Mouse (Mus musculus) midbrain, embryonic 10.5 days (tissue): Measurements from ENCODE around the gene Rerg. TPM values are rescaled to one million over a fixed set of nuclear protein-coding genes. Genes with fewer than 3 reads are reported as not detected.

Source experiments
- polyA plus RNA-seq: library from polyadenylated mRNA; unstranded; fragments of >200 nt; fragmentation: Nextera tagmentation; extraction: Ambion mirVana; gene quantifications from 2 replicates; pipeline ENCODE4 v1.2.1, GENCODE M21; 2016

The Rerg gene
- polyA plus RNA-seq, 1 experiment from 2014 or later = 0.83 TPM

Other genes starting within 250 kb of the Rerg start
- not detected in 2 replicates for gene Erp27, start 248.3 kb downstream of the Rerg start, polyA plus RNA-seq
- not detected in 2 replicates for gene Pde6h, start 246.7 kb downstream of the Rerg start, polyA plus RNA-seq
- gene Arhgdib, start 228.6 kb downstream of the Rerg start, polyA plus RNA-seq = 25.0 and 26.0 TPM in 2 replicates
- 5.8 and 12.1 TPM in 2 replicates for gene Ptpro, start 81.8 kb upstream of the Rerg start, polyA plus RNA-seq